ENCODE assay signal across 22 mouse cellular contexts in genomic region chr9:11559384-11559783, GRCm38 (mm10).
DNase-seq lines count a peak whose midpoint lies in the region; ATAC-seq lines count a peak whose summit lies in the region.
"Had no signal": no experiment of that assay in that cellular context is flagged by ENCODE, and none has a peak within 500 bp of the region (broad histone marks: within the 10 kb centered on the region; RNA-seq: fewer than 3 reads in every experiment).

No protein-coding gene starts in this region.

- WGBS in forebrain, embryonic 13.5 days: 80% methylated on average over 1 of the region's 1 CpGs
- 83% methylated on average over 1 of the region's 1 CpGs for WGBS in forebrain, embryonic 14.5 days

- H3K36me3 ChIP-seq in forebrain, embryonic 13.5 days (ENCODE audit: poor library complexity, severe bottlenecking): no peaks in the 10 kb centered on the region
- no peaks in the 10 kb centered on the region for H3K36me3 ChIP-seq in forebrain, embryonic 14.5 days (ENCODE audit: control insufficient read depth, insufficient read depth, low read length)
- H3K36me3 ChIP-seq: embryonic facial prominence, embryonic 13.5 days; forebrain, embryonic 12.5 days; heart, embryonic 10.5 days; hindbrain, embryonic 12.5 days; intestine, embryonic 15.5 days had no signal

- DNase-seq in thymus, postnatal 0 days (ENCODE audit: low spot score): peak; percentile 52
- DNase-seq in thymus, postnatal 36 days: no peak
- peak; percentile 9 for DNase-seq in Muller cell, postnatal 12 days (ENCODE audit: inconsistent ontology term)
- peak; percentile 68 for DNase-seq in naive thymus-derived CD4-positive, alpha-beta T cell, adult 2 months (ENCODE audit: low read depth)
- no peak for DNase-seq in right cerebral cortex, postnatal 4 days
- DNase-seq in forebrain, embryonic 14.5 days (ENCODE audit: low spot score): no peak
- DNase-seq: adrenal gland, postnatal 14 days; cerebellum, adult 18-20 months; cerebellum, adult 9-11 months; cerebellum, postnatal 36 days; gastrocnemius, adult 2 months; gastrocnemius, postnatal 36 days; heart, adult 18-20 months; heart, postnatal 10 days; heart, postnatal 4 days had no signal

- H3K27me3 ChIP-seq in forebrain, embryonic 13.5 days: no peaks in the 10 kb centered on the region
- H3K27me3 ChIP-seq in forebrain, embryonic 14.5 days (replicated peaks; ENCODE audit: control insufficient read depth, insufficient read depth, low read length): no peaks in the 10 kb centered on the region
- H3K27me3 ChIP-seq: embryonic facial prominence, embryonic 13.5 days; forebrain, embryonic 12.5 days; hindbrain, embryonic 12.5 days; intestine, embryonic 15.5 days had no signal

- no peak overlapping the region for H3K4me3 ChIP-seq in forebrain, embryonic 13.5 days
- no peak overlapping the region for H3K4me3 ChIP-seq in forebrain, embryonic 14.5 days (ENCODE audit: low read depth, low read length)
- H3K4me3 ChIP-seq: embryonic facial prominence, embryonic 13.5 days; forebrain, embryonic 12.5 days; gastrocnemius, adult 2 months; heart, embryonic 10.5 days; hindbrain, embryonic 12.5 days; intestine, embryonic 15.5 days had no signal

- ATAC-seq in forebrain, embryonic 13.5 days: no peak
- no peak for ATAC-seq in forebrain, embryonic 14.5 days
- ATAC-seq: hindbrain, embryonic 16.5 days; intestine, embryonic 15.5 days had no signal

- H3K4me1 ChIP-seq in forebrain, embryonic 13.5 days: no peaks in the 10 kb centered on the region
- H3K4me1 ChIP-seq in forebrain, embryonic 14.5 days (ENCODE audit: control insufficient read depth, insufficient read depth, low read length): no peaks in the 10 kb centered on the region
- H3K4me1 ChIP-seq: embryonic facial prominence, embryonic 13.5 days; forebrain, embryonic 12.5 days; heart, embryonic 10.5 days; hindbrain, embryonic 12.5 days; intestine, embryonic 15.5 days had no signal

- H3K27ac ChIP-seq in forebrain, embryonic 13.5 days: no peak overlapping the region
- H3K27ac ChIP-seq in forebrain, embryonic 14.5 days (ENCODE audit: low read depth, low read length): no peak overlapping the region
- H3K27ac ChIP-seq: embryonic facial prominence, embryonic 13.5 days; forebrain, embryonic 12.5 days; gastrocnemius, adult 2 months; heart, embryonic 10.5 days; hindbrain, embryonic 12.5 days; intestine, embryonic 15.5 days had no signal

- H3K9ac ChIP-seq in forebrain, embryonic 13.5 days: no peak overlapping the region
- H3K9ac ChIP-seq in forebrain, embryonic 14.5 days (ENCODE audit: low read length): no peak overlapping the region
- H3K9ac ChIP-seq: embryonic facial prominence, embryonic 13.5 days; forebrain, embryonic 12.5 days; hindbrain, embryonic 12.5 days; intestine, embryonic 15.5 days had no signal

- H3K4me2 ChIP-seq in forebrain, embryonic 13.5 days: no peak overlapping the region
- H3K4me2 ChIP-seq in forebrain, embryonic 14.5 days (ENCODE audit: low read length): no peak overlapping the region
- H3K4me2 ChIP-seq: embryonic facial prominence, embryonic 13.5 days; forebrain, embryonic 12.5 days; hindbrain, embryonic 12.5 days; intestine, embryonic 15.5 days had no signal

- no peaks in the 10 kb centered on the region for H3K9me3 ChIP-seq in forebrain, embryonic 13.5 days (replicated peaks)
- H3K9me3 ChIP-seq in forebrain, embryonic 14.5 days (replicated peaks; ENCODE audit: control insufficient read depth, low read length): no peaks in the 10 kb centered on the region
- H3K9me3 ChIP-seq: embryonic facial prominence, embryonic 13.5 days; forebrain, embryonic 12.5 days; heart, embryonic 10.5 days; hindbrain, embryonic 12.5 days; intestine, embryonic 15.5 days had no signal

Comparison
In these comparisons a context has a peak if more than half of its experiments do, and no peak if none do; other contexts are left out.
1. DNase-seq: peak in thymus, postnatal 0 days (single experiment), Muller cell, postnatal 12 days (single experiment) and naive thymus-derived CD4-positive, alpha-beta T cell, adult 2 months (single experiment); none in thymus, postnatal 36 days (0 of 2), right cerebral cortex, postnatal 4 days (single experiment) and forebrain, embryonic 14.5 days (single experiment).